Mouse (Mus musculus): Measurements from ENCODE around the gene Cfap97d1.

DNA sequence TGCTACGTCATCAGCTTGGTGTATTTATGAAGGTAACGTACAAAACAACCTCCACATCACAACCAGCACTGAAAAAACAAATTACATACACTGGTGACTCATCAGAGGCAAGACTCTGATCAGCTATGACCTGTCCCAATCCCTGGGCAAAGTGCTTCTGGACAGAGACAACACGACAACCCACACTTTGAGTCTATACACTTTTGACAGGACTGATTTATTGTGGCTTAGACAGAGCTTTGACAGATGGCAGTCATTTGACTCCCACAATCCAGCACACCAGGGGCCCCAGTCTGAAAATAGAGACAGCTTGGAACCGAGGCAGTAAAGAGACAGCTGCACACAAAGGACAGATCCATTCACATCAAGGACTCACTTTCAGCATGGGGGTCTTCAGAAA lies 15.4 kb downstream of the Cfap97d1 start:
- TF ChIP-seq CTCF (IDR thresholded peaks at IDR 0.05; ENCODE audit: low read depth), result no peak
- TF ChIP-seq EP300 (IDR thresholded peaks at IDR 0.05; ENCODE audit: low read depth), result no peak
